Mouse (Mus musculus) monocyte, adult 5-6 weeks (primary cell): ENCODE measurements around the gene Cstf1. TPM values are rescaled to one million over a fixed set of nuclear protein-coding genes. Genes with fewer than 3 reads are reported as not detected.

ENCODE experiments used
- ATAC-seq: fragments of 153-309, 156-312 bp; replicated peaks from 2 replicates; pipeline ENCODE4 v1.8.0; 2017; ENCODE audit warnings: mild to moderate bottlenecking; ENCODE audit not compliant: low TSS enrichment, insufficient number of reproducible peaks, severe bottlenecking, poor library complexity, low FRiP score
- total RNA-seq: library from RNA; stranded (forward); fragments of 200-1000, 200-491, 200-594 nt; gene quantifications from 3 replicates; pipeline ENCODE4 v1.2.3, GENCODE M21; 2017

Gene Cstf1
- total RNA-seq, 1 experiment from 2014 or later, result 9.0 TPM

DNA sequence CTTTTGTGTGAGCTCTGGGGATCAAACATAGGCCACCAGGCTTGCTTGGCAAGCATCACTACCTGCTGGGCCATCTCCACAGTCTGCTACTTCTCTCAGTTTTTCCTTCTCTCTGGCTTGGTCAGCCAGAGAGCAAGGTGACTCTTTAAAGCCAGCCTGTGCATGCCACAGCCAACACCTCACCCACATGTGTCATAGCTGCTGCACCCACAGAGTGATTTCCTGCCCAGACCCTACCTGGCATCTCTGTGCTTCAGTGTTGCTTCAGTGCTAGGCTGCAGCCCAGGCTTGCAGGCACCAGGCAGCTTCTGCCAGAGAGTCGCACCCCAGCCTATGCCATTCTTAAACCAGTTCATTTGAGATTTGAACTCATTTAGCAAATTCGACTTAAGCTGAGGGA lies 37.0 kb downstream of the Cstf1 start:
- ATAC-seq, result no peak

DNA sequence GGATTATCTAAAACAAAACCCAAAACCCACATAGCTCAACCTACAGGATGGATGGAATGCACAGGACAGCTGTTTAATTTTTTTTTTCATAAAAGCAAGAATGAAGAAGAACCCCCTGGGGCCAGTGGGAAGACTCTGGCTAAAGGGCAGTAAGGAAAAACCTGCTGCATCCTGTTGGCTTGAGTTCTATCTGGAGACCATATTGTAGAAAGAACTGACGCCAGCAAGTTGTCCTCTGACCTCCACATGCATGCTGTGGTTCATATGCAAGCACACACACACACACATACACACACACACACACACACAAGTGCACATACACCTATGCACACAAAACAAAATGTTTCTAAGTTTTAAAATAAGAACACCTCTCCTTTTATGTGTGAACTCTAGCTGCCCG lies 40.2 kb downstream of the Cstf1 start:
- ATAC-seq, result no peak

DNA sequence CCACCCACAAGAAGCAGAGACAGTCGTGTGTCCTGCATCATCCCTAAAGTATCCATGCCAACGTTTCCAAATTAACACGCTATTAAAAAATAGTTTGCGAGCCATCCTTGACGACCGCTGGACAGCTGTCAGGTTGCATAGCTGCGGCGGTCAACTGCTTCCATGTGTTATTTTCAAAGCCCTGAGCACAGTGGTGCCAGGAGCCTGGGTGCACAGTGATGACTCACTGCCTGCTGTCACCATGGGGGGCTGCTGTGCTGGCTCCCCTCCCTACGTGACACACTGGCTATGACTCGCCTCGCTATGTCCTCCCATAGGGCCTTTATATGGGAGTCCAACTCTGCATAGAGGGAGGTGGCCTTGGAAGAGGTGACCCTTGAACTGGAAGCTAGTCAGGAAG lies 40.6 kb downstream of the Cstf1 start:
- no peak for ATAC-seq

DNA sequence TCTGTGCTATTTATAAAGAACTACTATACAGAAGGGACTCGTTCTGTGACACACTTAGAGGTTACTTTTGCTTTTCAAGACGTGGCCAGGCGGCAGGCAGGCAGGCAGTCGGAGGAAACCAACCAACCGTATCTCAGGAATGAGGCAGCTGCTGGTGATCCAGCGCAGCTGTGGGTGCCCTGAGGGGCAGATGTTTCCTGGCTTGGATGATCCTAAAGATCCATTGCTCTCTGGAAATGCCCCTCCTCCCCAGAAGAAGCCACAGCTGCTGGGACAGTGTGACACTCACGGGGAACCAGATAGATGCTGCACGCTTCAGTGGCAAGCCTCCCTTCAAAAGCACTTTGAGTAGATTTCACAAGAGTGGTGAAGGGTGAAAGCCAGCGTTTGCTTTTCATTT lies 42.0 kb downstream of the Cstf1 start:
- no peak for ATAC-seq

DNA sequence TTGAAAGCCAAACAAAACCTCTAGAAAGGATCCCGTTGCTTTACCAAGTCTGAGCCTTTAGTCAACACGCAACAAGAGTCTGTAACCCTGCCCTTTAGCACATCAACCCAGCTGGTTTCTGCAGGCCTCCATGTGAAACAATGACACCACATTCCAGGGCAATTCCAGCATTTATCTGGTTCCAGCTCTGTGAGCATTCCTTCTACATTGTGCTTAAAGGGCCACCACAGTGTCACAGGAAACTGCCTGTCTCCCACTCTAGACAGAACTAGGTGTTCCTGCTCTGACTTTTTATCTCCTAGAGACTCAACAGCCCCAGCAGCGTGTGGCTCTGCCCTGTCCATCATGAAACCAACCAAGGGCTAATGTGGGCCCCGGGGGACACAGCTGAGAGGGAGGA lies 42.8 kb downstream of the Cstf1 start:
- no peak for ATAC-seq

DNA sequence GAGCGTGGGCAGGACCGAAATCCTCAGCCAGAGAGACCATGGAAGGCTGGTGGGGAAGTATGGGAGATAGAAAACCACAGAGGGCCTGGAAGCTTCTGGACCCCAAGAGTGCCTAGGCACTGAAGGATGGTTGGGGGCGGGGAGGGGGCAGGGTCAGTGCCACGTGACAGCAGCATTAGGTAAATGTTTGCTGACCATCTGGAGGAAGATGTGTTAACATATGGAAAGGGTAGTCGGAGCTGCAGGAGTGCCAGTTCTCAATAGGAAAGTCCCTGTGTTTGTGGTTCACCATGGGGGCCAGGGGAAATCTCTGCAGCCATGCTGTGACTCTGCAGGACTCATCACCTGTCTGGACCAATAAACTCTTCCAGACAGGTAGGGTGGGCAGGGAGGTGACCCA lies 43.4 kb downstream of the Cstf1 start:
- no peak for ATAC-seq

DNA sequence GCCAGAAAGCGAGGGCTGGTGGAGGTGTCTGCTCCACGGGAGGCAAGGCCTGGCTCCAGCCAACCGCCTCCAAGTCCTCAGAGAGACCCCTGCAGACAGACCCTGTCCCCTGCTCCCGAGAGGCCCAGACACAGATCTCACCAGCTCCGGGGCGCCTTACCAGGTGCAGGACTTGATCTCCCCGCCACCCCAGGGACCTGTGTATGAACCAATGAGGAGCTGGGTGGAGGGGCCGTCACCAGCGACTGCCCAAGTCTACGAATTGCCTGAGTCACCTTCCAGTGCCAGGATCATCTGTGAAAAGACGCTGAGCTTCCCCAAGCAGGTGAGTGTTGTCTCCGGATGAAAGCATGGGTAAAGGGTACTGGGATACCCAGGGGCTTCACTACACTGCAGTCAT lies 45.7 kb downstream of the Cstf1 start:
- ATAC-seq, result no peak

DNA sequence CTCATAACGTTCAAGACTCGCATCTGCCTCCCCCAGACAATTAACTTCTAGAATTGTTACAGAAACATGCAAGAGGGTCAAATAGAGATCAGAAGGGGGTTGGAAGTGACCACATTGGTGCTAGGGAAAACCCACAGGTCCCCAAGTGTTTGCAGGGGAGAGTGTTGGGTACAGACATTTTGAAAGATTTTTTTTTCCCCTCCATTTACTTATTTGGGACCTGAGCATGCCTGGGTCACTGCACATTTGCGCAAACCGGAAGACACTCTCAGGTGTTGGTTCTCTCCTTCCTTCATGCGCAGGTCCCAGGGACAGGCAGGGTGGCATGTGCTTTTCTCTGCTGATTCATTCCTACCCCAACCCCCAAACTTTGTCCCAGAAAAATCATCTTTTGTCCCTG lies 46.4 kb downstream of the Cstf1 start:
- no peak for ATAC-seq

DNA sequence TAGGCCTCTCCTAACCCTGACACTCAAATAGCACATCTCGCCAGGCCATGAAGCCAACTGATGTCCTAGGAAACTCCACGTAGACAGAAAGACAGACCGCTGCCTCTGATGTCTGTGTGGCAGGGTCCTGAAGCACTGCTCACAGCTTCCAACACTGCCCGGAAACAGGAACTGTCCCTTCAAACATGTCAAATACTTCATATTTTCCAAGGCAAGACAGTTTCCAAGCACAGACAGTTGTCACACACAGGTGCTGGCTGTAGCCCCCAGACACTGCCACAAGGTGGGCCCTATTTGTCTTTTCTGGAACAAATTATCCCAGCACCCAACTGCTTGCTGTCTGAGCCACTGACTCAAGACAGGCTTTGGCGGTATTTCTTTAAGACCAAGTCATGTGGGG lies 47.7 kb downstream of the Cstf1 start:
- no peak for ATAC-seq

DNA sequence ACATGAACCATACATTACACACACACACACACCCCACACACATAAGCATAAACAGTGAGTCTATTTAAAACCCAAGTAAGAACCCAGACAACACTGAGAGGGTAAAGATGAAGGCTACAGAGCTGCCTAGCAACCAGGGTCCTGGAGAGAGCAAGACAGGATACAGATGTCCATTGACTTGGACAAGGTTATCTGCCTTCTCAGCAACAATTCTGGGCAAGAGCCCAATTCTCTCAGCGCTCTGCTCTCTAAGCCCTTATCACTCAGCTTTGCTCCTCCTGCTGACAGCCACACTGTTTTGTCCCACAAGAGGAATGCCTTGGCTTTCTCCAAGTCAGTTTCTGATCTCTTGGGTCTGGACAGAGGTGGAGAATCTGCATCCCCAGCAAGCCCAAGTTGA lies 60.1 kb downstream of the Cstf1 start:
- ATAC-seq, result no peak

Other genes starting within 250 kb of the Cstf1 start
- gene Mc3r, start 122.2 kb upstream of the Cstf1 start, total RNA-seq, result not detected in 3 replicates
- 7.1 to 7.7 TPM (median 7.5 TPM) in 3 replicates for gene Fam210b, start 25.1 kb upstream of the Cstf1 start, total RNA-seq
- 3.1 to 6.5 TPM (median 4.9 TPM) in 3 replicates for gene Aurka, start 146 bp upstream of the Cstf1 start, total RNA-seq
- gene Cass4, start 23.1 kb downstream of the Cstf1 start, total RNA-seq, result 1.5 to 17.7 TPM (median 9.5 TPM) in 3 replicates
- gene Rtf2, start 69.9 kb downstream of the Cstf1 start, total RNA-seq, result 190 to 207 TPM (median 193 TPM) in 3 replicates
- 1.1 TPM in 1 of 3 replicates, not detected in the others for gene Gcnt7, start 87.9 kb downstream of the Cstf1 start, total RNA-seq
- 4.4 to 13.8 TPM (median 7.3 TPM) in 3 replicates for gene Fam209, start 101.8 kb downstream of the Cstf1 start, total RNA-seq
- gene Tfap2c, start 178.9 kb downstream of the Cstf1 start, total RNA-seq, result not detected in 3 replicates